Mouse (Mus musculus) embryo, embryonic 10.5 days (tissue): ENCODE results near the gene Atl1.

Experiments
- DNase-seq: peaks from one replicate; pipeline ENCODE4 v3.0.0-alpha.2; 2015; ENCODE audit warnings: low spot score

Atl1 gene

GRCm38 (mm10) chr12:69941655-69942329, 49.4 kb downstream of the Atl1 start:
- DNase-seq: no peak

GRCm38 (mm10) chr12:69945861-69946260, 53.4 kb downstream of the Atl1 start:
- DNase-seq: no peak

- no peak for DNase-seq
Observed at GRCm38 (mm10) chr12:69947502-69947901, 55.1 kb downstream of the Atl1 start.

GRCm38 (mm10) chr12:69957378-69957777, 65.0 kb downstream of the Atl1 start:
- no peak for DNase-seq

GRCm38 (mm10) chr12:69962468-69962867, 70.1 kb downstream of the Atl1 start:
- peak; percentile 67 for DNase-seq

GRCm38 (mm10) chr12:69963141-69963540, 70.7 kb downstream of the Atl1 start:
- no peak for DNase-seq

- DNase-seq: no peak
Observed at GRCm38 (mm10) chr12:69965644-69966043, 73.2 kb downstream of the Atl1 start.

- no peak for DNase-seq
Observed at GRCm38 (mm10) chr12:69966071-69966470, 73.7 kb downstream of the Atl1 start.

- no peak for DNase-seq
Observed at GRCm38 (mm10) chr12:69967112-69967511, 74.7 kb downstream of the Atl1 start.

- no peak for DNase-seq
Observed at GRCm38 (mm10) chr12:69968154-69968553, 75.7 kb downstream of the Atl1 start.

GRCm38 (mm10) chr12:69973666-69974065, 81.3 kb downstream of the Atl1 start:
- no peak for DNase-seq

GRCm38 (mm10) chr12:69976688-69977087, 84.3 kb downstream of the Atl1 start:
- DNase-seq: no peak

GRCm38 (mm10) chr12:69977376-69977998, 85.1 kb downstream of the Atl1 start:
- no peak for DNase-seq

GRCm38 (mm10) chr12:69982874-69983273, 90.5 kb downstream of the Atl1 start:
- DNase-seq: peak; percentile 56

- peak; percentile 36 for DNase-seq
Observed at GRCm38 (mm10) chr12:69985546-69985945, 93.1 kb downstream of the Atl1 start.

GRCm38 (mm10) chr12:69986241-69986762, 93.9 kb downstream of the Atl1 start:
- DNase-seq: peak; percentile 53

GRCm38 (mm10) chr12:69986786-69987497, 94.5 kb downstream of the Atl1 start, which contains the start of gene Sav1:
Gene Sav1, minus strand, starts transcription at chr12:69987002.
- DNase-seq: peak; percentile 89

- DNase-seq: no peak
Observed at GRCm38 (mm10) chr12:69995382-69995781, 103.0 kb downstream of the Atl1 start.

- no peak for DNase-seq
Observed at GRCm38 (mm10) chr12:69998186-69998983, 106.0 kb downstream of the Atl1 start.

GRCm38 (mm10) chr12:70005103-70005502, 112.7 kb downstream of the Atl1 start:
- no peak for DNase-seq

GRCm38 (mm10) chr12:70010356-70010755, 117.9 kb downstream of the Atl1 start:
- no peak for DNase-seq

GRCm38 (mm10) chr12:70011681-70012080, 119.3 kb downstream of the Atl1 start:
- peak; percentile 10 for DNase-seq
